Mouse (Mus musculus): ENCODE measurements around the gene Atp2b1. TPM values are rescaled to one million over a fixed set of nuclear protein-coding genes. Genes with fewer than 3 reads are reported as not detected.

Atp2b1 gene
- polyA plus RNA-seq, 1 experiment, result 54.1 TPM

- H3K27ac ChIP-seq (ENCODE audit: control insufficient read depth, insufficient read depth, low read depth, low read length, poor library complexity), result no peak overlapping the region
- H3K4me3 ChIP-seq (replicated peaks; ENCODE audit: control insufficient read depth, low read depth, low read length), result no peak overlapping the region
- H3K4me1 ChIP-seq (ENCODE audit: control insufficient read depth, insufficient read depth, low read length), result no peaks in the 10 kb centered on the region
- no peak for TF ChIP-seq POLR2A (IDR thresholded peaks at IDR 0.05; ENCODE audit: borderline replicate concordance, control insufficient read depth, low read depth, low read length)
- no peak for TF ChIP-seq CTCF (IDR thresholded peaks at IDR 0.05; ENCODE audit: control insufficient read depth, insufficient read depth, low read length)
Observed at GRCm38 (mm10) chr10:99053111-99053510, 138.9 kb downstream of the Atp2b1 start.

GRCm38 (mm10) chr10:99060588-99060987 lies 146.4 kb downstream of the Atp2b1 start:
- WGBS, result 82% methylated on average over 7 of the region's 7 CpGs
- no peaks in the 10 kb centered on the region for H3K4me1 ChIP-seq (ENCODE audit: control insufficient read depth, insufficient read depth, low read length)
- no peak overlapping the region for H3K4me3 ChIP-seq (replicated peaks; ENCODE audit: control insufficient read depth, low read depth, low read length)
- H3K27ac ChIP-seq (ENCODE audit: control insufficient read depth, insufficient read depth, low read depth, low read length, poor library complexity), result no peak overlapping the region
- TF ChIP-seq CTCF (IDR thresholded peaks at IDR 0.05; ENCODE audit: control insufficient read depth, insufficient read depth, low read length) (no peak), POLR2A (IDR thresholded peaks at IDR 0.05; ENCODE audit: borderline replicate concordance, control insufficient read depth, low read depth, low read length) (no peak)

- no peak for TF ChIP-seq CTCF (IDR thresholded peaks at IDR 0.05; ENCODE audit: control insufficient read depth, insufficient read depth, low read length)
- no peak overlapping the region for H3K27ac ChIP-seq (ENCODE audit: control insufficient read depth, insufficient read depth, low read depth, low read length, poor library complexity)
- no peaks in the 10 kb centered on the region for H3K4me1 ChIP-seq (ENCODE audit: control insufficient read depth, insufficient read depth, low read length)
- H3K4me3 ChIP-seq (replicated peaks; ENCODE audit: control insufficient read depth, low read depth, low read length), result no peak overlapping the region
- WGBS, result 82% methylated on average over 10 of the region's 10 CpGs
Observed at GRCm38 (mm10) chr10:99061418-99061817, 147.2 kb downstream of the Atp2b1 start.

GRCm38 (mm10) chr10:99062546-99062945 lies 148.3 kb downstream of the Atp2b1 start:
- TF ChIP-seq CTCF (IDR thresholded peaks at IDR 0.05; ENCODE audit: control insufficient read depth, insufficient read depth, low read length) (no peak), POLR2A (IDR thresholded peaks at IDR 0.05; ENCODE audit: borderline replicate concordance, control insufficient read depth, low read depth, low read length) (no peak)
- Histone ChIP-seq H3K4me1 (ENCODE audit: control insufficient read depth, insufficient read depth, low read length) (no peaks in the 10 kb centered on the region), H3K4me3 (replicated peaks; ENCODE audit: control insufficient read depth, low read depth, low read length) (no peak overlapping the region), H3K27ac (ENCODE audit: control insufficient read depth, insufficient read depth, low read depth, low read length, poor library complexity) (no peak overlapping the region)
- WGBS, result 70% methylated on average over 5 of the region's 5 CpGs

Other genes with a start within 250 kb of the Atp2b1 start
- gene Poc1b, start 192.6 kb downstream of the Atp2b1 start, polyA plus RNA-seq (2011; ENCODE audit: insufficient read depth, insufficient read length, low replicate concordance, missing spikeins), result 1.9 and 2.0 TPM in 2 replicates
- 2.6 and 6.3 TPM in 2 replicates for gene Galnt4, start 193.8 kb downstream of the Atp2b1 start, polyA plus RNA-seq (2011; ENCODE audit: insufficient read depth, insufficient read length, low replicate concordance, missing spikeins)
- not detected in 2 replicates for gene Phxr2, start 211.9 kb downstream of the Atp2b1 start, polyA plus RNA-seq (2011; ENCODE audit: insufficient read depth, insufficient read length, low replicate concordance, missing spikeins)

Data from bone marrow, adult 2 months (tissue).